Mouse (Mus musculus) MEL (cell line): Measurements from ENCODE around the gene Gm10300. TPM values are rescaled to one million over a fixed set of nuclear protein-coding genes. Genes with fewer than 3 reads are reported as not detected.

Source experiments
- DNase-seq: peaks from one replicate; pipeline ENCODE4 v3.0.0; 2011; ENCODE audit warnings: low read depth, low spot score
- H3K27ac ChIP-seq: 2 replicates; pipeline ENCODE4 v1.5.1; 2012; ENCODE audit warnings: low read depth, mild to moderate bottlenecking, control low read depth, low read length, moderate library complexity; ENCODE audit not compliant: control insufficient read depth
- H3K27me3 ChIP-seq, 2 experiments: fragments of 150-350 bp in 1 of 2; sonication (generic) in 1 of 2; 2 replicates each; pipeline ENCODE4 v1.6.1; 2012; ENCODE audit warnings: low read length in 2 of 2, mild to moderate bottlenecking in 2 of 2, improper control_type of control experiment in 1 of 2, moderate library complexity in 1 of 2; ENCODE audit not compliant: insufficient read depth in 2 of 2, control insufficient read depth in 1 of 2
- H3K36me3 ChIP-seq, 2 experiments: 2 replicates each; pipeline ENCODE4 v1.6.1; 2012 to 2014; ENCODE audit warnings: low read length in 2 of 2, improper control_type of control experiment in 1 of 2, inconsistent platforms in 1 of 2, mild to moderate bottlenecking in 1 of 2; ENCODE audit not compliant: insufficient read depth in 2 of 2, control insufficient read depth in 1 of 2
- H3K4me1 ChIP-seq, 2 experiments: fragments of 150-350 bp in 1 of 2; sonication (generic) in 1 of 2; 2 replicates each; pipeline ENCODE4 v1.6.1; 2012; ENCODE audit warnings: low read length in 2 of 2, improper control_type of control experiment in 1 of 2, mild to moderate bottlenecking in 1 of 2; ENCODE audit not compliant: insufficient read depth in 2 of 2, control insufficient read depth in 1 of 2
- H3K4me3 ChIP-seq, 2 experiments: fragments of 150-350 bp in 1 of 2; sonication (generic) in 1 of 2; 2 replicates each; pipeline ENCODE4 v1.5.1; 2012; ENCODE audit warnings: low read depth in 2 of 2, low read length in 2 of 2, mild to moderate bottlenecking in 2 of 2, moderate library complexity in 2 of 2, control low read depth in 1 of 2, improper control_type of control experiment in 1 of 2; ENCODE audit not compliant: control insufficient read depth in 1 of 2, insufficient read depth in 1 of 2
- H3K79me2 ChIP-seq: 2 replicates; pipeline ENCODE4 v1.6.1; 2012; ENCODE audit warnings: mild to moderate bottlenecking, low read length, moderate library complexity; ENCODE audit not compliant: control insufficient read depth, poor library complexity, insufficient read depth
- H3K9ac ChIP-seq: 2 replicates; pipeline ENCODE4 v1.6.1; 2012; ENCODE audit warnings: low read depth, mild to moderate bottlenecking, control low read depth, low read length, moderate library complexity; ENCODE audit not compliant: control insufficient read depth, poor library complexity, severe bottlenecking
- H3K9me3 ChIP-seq: fragments of 150-350 bp; sonication (generic); replicated peaks from 2 replicates; pipeline ENCODE4 v1.6.1; 2012; ENCODE audit warnings: mild to moderate bottlenecking, low read length, improper control_type of control experiment, moderate library complexity; ENCODE audit not compliant: insufficient read depth
- CHD1 ChIP-seq: IDR thresholded peaks from 2 replicates; pipeline ENCODE4 v1.6.1; 2012; ENCODE audit warnings: low read depth, mild to moderate bottlenecking, inconsistent platforms, low read length, improper control_type of control experiment
- CHD2 ChIP-seq: IDR thresholded peaks from 2 replicates; pipeline ENCODE4 v1.6.1; 2011; ENCODE audit warnings: low read length, improper control_type of control experiment
- CTCF ChIP-seq, 3 experiments: IDR thresholded peaks in 2 of 3; conservative IDR thresholded peaks in 1 of 3; 2 replicates each; pipeline ENCODE4 v1.5.1; 2011 to 2012; ENCODE audit warnings: low read length in 3 of 3, low read depth in 2 of 3, mild to moderate bottlenecking in 2 of 3, improper control_type of control experiment in 1 of 3, inconsistent platforms in 1 of 3, mixed read lengths in 1 of 3, moderate library complexity in 1 of 3; ENCODE audit not compliant: control insufficient read depth in 1 of 3, insufficient read depth in 1 of 3, poor library complexity in 1 of 3, severe bottlenecking in 1 of 3
- ELF1 ChIP-seq: IDR thresholded peaks from 2 replicates; pipeline ENCODE4 v1.6.1; 2014; ENCODE audit warnings: low read depth, mild to moderate bottlenecking, inconsistent platforms, low read length, improper control_type of control experiment, moderate library complexity
- ETS1 ChIP-seq: IDR thresholded peaks from 2 replicates; pipeline ENCODE4 v1.6.1; 2012; ENCODE audit warnings: low read depth, mild to moderate bottlenecking, inconsistent platforms, low read length, improper control_type of control experiment, moderate library complexity
- GABPA ChIP-seq: IDR thresholded peaks from 2 replicates; pipeline ENCODE4 v1.6.1; 2012; ENCODE audit warnings: low read depth, mild to moderate bottlenecking, inconsistent platforms, low read length, improper control_type of control experiment, moderate library complexity
- GATA1 ChIP-seq: IDR thresholded peaks from 2 replicates; pipeline ENCODE4 v1.6.1; 2011; ENCODE audit warnings: low read depth, low read length, improper control_type of control experiment
- HCFC1 ChIP-seq: IDR thresholded peaks from 2 replicates; pipeline ENCODE4 v1.6.1; 2012; ENCODE audit warnings: low read depth, mild to moderate bottlenecking, inconsistent platforms, low read length, improper control_type of control experiment, moderate library complexity
- KAT2A ChIP-seq: conservative IDR thresholded peaks from 2 replicates; pipeline ENCODE4 v1.6.1; 2012; ENCODE audit warnings: low read depth, low read length, improper control_type of control experiment, inconsistent platforms
- MAZ ChIP-seq: IDR thresholded peaks from 2 replicates; pipeline ENCODE4 v1.6.1; 2012; ENCODE audit warnings: low read depth, mild to moderate bottlenecking, inconsistent platforms, low read length, improper control_type of control experiment
- MYC ChIP-seq: IDR thresholded peaks from 2 replicates; pipeline ENCODE4 v1.6.1; 2011; ENCODE audit warnings: low read depth, mild to moderate bottlenecking, low read length, improper control_type of control experiment, moderate library complexity
- NELFE ChIP-seq: IDR thresholded peaks from 2 replicates; pipeline ENCODE4 v1.6.1; 2011; ENCODE audit warnings: low read depth, low read length, improper control_type of control experiment
- POLR2AphosphoS2 ChIP-seq: IDR thresholded peaks from 2 replicates; pipeline ENCODE4 v1.6.1; 2011; ENCODE audit warnings: low read length, improper control_type of control experiment
- RAD21 ChIP-seq: IDR thresholded peaks from 2 replicates; pipeline ENCODE4 v1.6.1; 2011; ENCODE audit warnings: mild to moderate bottlenecking, low read depth, low read length, improper control_type of control experiment
- TAL1 ChIP-seq: IDR thresholded peaks from 2 replicates; pipeline ENCODE4 v1.6.1; 2012; ENCODE audit warnings: mild to moderate bottlenecking, inconsistent platforms, low read length, moderate library complexity, mixed read lengths
- TCF12 ChIP-seq: IDR thresholded peaks from 2 replicates; pipeline ENCODE4 v1.6.1; 2014; ENCODE audit warnings: low read depth, mild to moderate bottlenecking, inconsistent platforms, low read length, improper control_type of control experiment, moderate library complexity
- USF2 ChIP-seq, 2 experiments: IDR thresholded peaks; 2 replicates each; pipeline ENCODE4 v1.6.1; 2011 to 2012; ENCODE audit warnings: improper control_type of control experiment in 2 of 2, low read length in 2 of 2, borderline replicate concordance in 1 of 2, inconsistent platforms in 1 of 2, low read depth in 1 of 2, mild to moderate bottlenecking in 1 of 2; ENCODE audit not compliant: insufficient read depth in 1 of 2
- ZNF384 ChIP-seq: IDR thresholded peaks from 2 replicates; pipeline ENCODE4 v1.6.1; 2012; ENCODE audit warnings: low read depth, mild to moderate bottlenecking, inconsistent platforms, low read length, improper control_type of control experiment
- polyA plus RNA-seq, 2 experiments: library from polyadenylated mRNA; stranded (reverse) in 1 of 2; unstranded in 1 of 2; fragments of >175 nt in 1 of 2; fragments of >200 nt in 1 of 2; gene quantifications; 2 replicates each; pipeline versions ENCODE4 v1.2.1 to v1.2.4; 2012; ENCODE audit warnings: low replicate concordance in 2 of 2, low read depth in 1 of 2; ENCODE audit not compliant: insufficient read length in 2 of 2, insufficient read depth in 1 of 2, missing spikeins in 1 of 2
- total RNA-seq: library from RNA; depleted of rRNA; stranded (reverse); fragments of 300-350 nt; gene quantifications from 2 replicates; pipeline ENCODE4 v1.2.3, GENCODE M21; 2012

Gm10300 gene
- total and polyA plus RNA-seq, 3 experiments, result 0.18 to 0.46 TPM; not detected in 1

DNA sequence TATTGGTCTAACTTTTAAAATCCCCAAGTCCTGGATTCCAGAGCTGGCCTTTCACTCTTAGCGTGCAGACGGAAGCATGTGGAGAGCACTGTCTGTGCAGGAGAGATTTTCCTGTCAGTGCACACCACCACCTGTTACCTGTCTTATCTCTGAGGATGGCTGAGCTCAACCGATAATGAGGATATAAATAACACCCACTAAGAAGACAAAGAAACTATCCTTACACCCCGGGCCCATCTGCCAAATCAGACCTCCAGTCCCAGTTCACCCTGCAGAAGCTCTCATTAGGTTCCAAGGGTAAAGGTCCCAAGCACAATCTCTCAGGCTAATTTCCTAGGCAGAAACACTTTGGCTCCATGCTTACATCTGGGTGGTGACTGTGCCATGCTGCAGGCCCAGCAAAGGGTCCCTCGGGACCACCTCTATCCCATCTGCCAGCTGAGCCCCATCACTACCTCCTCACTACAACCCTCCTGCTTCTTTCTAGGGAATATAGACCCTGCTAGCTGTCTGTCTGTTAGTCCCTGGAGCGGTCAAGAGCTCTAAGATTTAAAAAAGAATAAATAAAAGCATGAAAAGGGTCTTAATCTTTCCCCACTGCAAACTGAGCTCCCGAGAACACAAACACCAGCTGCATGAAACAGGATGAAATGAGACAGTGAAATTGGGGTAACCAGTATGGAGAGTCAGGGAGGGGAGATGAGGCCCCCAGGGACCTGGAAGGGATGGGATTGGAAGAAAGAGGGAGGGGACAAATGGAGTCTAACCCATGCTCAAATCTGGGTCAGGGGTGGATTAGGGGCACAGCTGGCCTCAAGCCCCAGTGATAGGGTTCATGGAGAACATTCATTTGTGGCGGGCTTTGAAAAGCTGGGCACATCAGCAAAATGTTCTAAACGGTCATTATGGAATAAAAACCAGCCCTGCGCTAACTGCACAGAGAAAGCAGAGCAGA lies 22.9 kb upstream of the Gm10300 start:
- DNase-seq, result no peak
- no peaks in the 10 kb centered on the region for H3K27me3 ChIP-seq
- no peak overlapping the region for H3K9ac ChIP-seq
- H3K27ac ChIP-seq, result no peak overlapping the region
- peaks cover 0 to 5% of the 10 kb centered on the region in 2 experiments; a peak in 3 of 4 replicates for H3K36me3 ChIP-seq
- no peaks in the 10 kb centered on the region for H3K9me3 ChIP-seq
- H3K4me3 ChIP-seq, result no peak overlapping the region
- TF ChIP-seq RAD21 (no peak), CTCF (IDR thresholded peaks at IDR 0.05 in 2 of 3, conservative IDR thresholded peaks at IDR 0.05 in 1 of 3; ENCODE audit: control insufficient read depth in 1 of 3, insufficient read depth in 1 of 3, low read depth in 2 of 3, low read length in 3 of 3, poor library complexity in 1 of 3, severe bottlenecking in 1 of 3) (no peak), ETS1 (no peak), ELF1 (no peak), TAL1 (no peak)
- H3K79me2 ChIP-seq, result peaks cover 22% of the 10 kb centered on the region
- H3K4me1 ChIP-seq, result peaks cover 2 to 3% of the 10 kb centered on the region in 2 experiments; a peak in 2 of 4 replicates

DNA sequence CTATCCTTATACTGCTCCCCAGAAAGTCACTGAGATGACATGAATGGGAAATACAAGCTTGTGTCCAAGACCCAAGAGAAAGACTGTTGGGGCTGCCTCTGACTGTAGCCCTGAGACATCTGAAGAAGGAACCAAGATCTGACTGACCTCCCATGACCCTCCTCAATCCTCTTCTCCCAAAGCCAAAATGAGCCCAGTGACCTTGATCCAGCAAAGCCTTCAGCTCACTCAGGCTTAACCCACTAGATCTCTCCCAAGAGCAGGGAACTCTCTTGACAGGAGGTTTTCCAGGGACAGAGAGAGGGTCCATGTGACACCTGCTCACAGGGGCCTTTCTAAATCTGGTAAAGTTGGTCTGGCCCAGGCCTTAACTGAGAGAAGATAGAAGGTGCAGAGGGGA lies 17.2 kb upstream of the Gm10300 start:
- Histone ChIP-seq H3K9me3 (no peaks in the 10 kb centered on the region), H3K27me3 (no peaks in the 10 kb centered on the region), H3K36me3 (peaks cover 13 to 20% of the 10 kb centered on the region in 2 experiments)
- no peak for TF ChIP-seq GABPA
- TF ChIP-seq CHD2, result no peak
- no peak for TF ChIP-seq MAZ
- TF ChIP-seq KAT2A, result no peak
- TF ChIP-seq POLR2AphosphoS2, result no peak
- no peak for TF ChIP-seq CTCF (IDR thresholded peaks at IDR 0.05 in 2 of 3, conservative IDR thresholded peaks at IDR 0.05 in 1 of 3; ENCODE audit: control insufficient read depth in 1 of 3, insufficient read depth in 1 of 3, low read depth in 2 of 3, low read length in 3 of 3, poor library complexity in 1 of 3, severe bottlenecking in 1 of 3)
- no peak for TF ChIP-seq ETS1
- TF ChIP-seq MYC, result no peak
- TF ChIP-seq HCFC1, result no peak
- TF ChIP-seq CHD1, result no peak
- no peak for TF ChIP-seq USF2 (IDR thresholded peaks at IDR 0.05; ENCODE audit: borderline replicate concordance in 1 of 2, insufficient read depth in 1 of 2, low read depth in 1 of 2, low read length in 2 of 2)
- no peak for TF ChIP-seq NELFE
- TF ChIP-seq GATA1, result no peak
- no peak for TF ChIP-seq TAL1
- no peak for TF ChIP-seq TCF12
- no peak for TF ChIP-seq ZNF384
- TF ChIP-seq, all 39 proteins: peak for 0
- DNase-seq, result no peak
- Histone ChIP-seq H3K4me3 (no peak overlapping the region), H3K79me2 (peaks cover 39% of the 10 kb centered on the region), H3K9ac (no peak overlapping the region), H3K4me1 (peaks cover 6 to 18% of the 10 kb centered on the region in 2 experiments), H3K27ac (no peak overlapping the region)
